Mouse (Mus musculus) ovary, adult 18-20 months (tissue): ENCODE results near the gene Mterf2.
A peak's percentile ranks its signal among the peaks of the same experiment; 100 is the strongest.

Experiments
- DNase-seq: peaks from one replicate; pipeline ENCODE4 v3.0.0; 2022; ENCODE audit warnings: low spot score, mixed read lengths

Mterf2 gene

DNA sequence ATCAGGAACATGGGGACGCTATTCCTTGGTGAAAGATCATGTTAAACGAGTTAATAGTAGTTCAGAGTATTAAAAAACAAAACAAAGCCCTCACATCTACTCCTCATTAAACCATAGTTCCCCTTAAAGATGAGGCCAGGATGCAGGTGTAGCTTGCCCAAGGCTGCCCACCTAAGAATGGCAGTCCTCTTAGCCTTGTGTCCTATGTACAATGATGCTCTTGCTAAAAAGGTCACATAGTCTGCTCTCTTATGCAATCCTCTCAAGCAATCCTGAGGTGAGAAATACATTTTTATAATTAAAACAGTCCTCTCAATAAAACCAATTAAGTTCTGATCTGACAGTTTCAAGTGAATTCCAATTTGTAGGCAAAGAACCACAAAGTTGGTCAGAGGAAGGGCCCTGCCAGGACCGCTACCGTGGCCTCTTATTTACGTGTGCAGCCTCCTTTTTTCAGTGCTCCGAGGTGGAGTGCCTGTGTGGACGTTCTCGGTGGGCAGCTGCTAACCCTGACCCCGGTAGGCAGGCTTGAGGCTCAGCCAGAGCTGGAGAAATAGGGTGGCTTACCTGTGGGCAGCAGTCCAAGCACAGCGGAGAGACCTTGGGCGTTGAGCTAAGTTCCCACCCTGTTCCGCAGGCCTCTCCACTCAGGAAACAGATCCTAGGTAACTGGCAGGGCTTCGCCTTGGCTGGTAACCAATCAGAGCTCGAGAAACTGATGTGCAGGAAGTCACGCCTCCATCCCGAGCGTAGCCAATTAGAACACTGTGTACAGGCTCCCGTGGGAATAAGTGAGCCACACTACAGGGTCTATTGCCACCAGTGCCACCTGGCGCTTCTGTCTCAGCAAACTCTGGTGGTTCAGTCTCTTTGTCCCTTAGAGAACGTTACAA lies at the start of gene Mterf2:
TSS of gene Mterf2 (minus strand) at position 633 of the 893 bp plus-strand sequence.
- DNase-seq = peak; percentile 92

DNA sequence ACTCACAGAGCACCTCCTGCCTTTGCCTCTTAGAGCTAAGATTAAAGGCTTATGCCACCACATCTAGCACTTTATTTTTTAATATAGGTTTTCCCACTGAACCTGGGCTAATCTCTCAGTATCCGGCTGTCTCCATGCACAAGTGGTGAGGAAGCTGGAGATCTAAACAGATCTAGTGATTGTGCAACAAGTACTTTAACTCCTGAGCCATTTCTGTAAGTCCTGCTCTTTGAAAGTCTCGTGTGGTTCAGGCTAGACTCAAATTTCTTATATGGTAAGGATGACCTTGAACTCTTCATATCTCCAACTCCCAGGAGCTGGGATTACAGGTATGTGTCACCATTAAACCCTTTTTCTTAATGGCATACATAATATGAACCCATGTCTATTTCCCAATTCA lies 48.8 kb upstream of the Mterf2 start:
- no peak for DNase-seq

DNA sequence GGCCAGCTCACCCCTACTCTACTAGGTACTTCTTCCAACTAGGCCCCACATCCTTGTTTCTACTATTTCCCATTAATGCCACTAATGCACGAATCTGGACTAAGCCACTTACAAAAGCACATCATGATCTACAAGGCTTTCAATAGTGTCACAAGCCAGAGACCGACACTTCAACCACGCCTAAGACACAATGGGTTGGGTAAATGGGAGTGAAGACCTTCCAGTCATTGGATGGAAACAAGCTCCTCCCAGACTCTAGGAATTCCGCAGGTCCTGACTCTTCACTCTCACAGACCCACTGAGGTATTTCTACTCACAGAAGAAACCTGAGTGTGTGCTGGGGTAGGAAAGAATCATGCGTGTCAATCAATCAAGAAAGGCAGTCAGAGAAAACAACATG lies 37.5 kb upstream of the Mterf2 start:
- DNase-seq = no peak

DNA sequence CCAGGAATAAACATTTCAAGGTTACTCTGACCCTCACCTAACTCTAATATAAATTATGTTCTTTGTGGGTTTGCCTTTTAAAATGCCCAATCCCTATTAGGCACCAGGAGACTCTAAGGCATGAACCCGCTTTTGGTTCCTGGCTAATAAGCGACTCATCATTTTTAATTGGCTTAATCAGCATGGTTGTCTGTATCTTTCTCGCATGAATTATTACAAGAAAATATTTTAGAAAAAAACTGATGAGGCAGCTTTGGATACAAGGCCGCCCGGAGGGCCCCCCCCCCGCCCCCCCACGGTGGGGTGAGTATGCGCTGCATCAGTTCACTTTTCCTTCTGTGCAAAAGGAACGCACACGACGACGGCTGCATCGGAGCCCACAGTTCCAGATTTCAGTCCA lies 37.0 kb upstream of the Mterf2 start:
- no peak for DNase-seq

DNA sequence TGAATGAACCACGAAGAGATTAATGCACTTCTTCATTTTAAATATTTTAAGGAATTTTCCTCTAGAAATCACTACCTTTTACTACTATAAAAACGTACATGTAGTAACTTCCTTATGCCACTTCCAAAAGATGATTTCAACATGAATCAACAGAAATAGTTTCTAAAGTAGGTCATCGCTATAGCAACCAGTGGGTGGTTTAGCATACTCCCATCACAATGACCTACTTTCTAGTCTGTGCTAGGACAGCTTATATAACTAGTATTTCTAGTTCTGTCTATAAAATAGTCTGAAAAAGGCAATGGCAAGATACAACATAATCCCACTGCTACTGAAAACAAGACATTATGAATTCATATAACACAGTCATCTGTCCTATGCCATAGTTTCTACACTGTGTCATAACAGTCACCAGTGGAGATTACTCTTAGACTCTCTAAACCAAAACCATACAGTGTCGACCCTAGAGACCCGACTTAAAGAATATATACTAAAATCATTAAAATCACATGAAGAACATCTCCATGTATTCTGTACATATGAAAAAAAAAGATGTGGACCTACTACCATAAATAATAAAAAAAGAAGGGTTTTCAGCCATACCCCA lies 34.0 kb upstream of the Mterf2 start:
- no peak for DNase-seq

DNA sequence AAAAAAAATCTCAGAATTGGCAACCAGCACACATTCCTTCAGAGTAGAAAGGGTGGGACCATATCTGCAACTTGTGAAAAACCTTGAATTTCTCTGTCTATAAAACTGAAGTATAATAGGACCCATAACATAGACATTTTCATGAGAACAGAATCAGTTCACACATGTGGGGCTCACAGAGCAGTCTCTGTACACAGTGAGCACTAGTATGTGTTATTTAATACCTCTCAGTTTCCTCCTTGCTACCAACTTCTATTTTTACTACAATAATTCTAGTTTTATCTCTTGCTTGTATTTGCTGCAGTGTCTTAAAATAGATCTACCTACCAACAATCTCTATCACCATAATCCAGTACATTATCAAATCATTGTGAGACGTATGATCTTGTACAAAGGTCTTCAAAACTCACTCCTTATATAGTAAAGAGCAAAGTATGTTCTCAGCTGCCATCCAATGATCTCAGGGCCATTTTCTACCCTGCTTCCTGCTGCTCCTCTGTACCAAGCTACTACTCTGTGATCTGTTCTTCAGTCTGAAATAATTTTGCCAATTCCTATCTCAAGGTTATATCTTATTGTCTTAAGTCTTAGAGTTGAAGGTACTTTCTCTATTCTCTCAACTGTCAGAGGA lies 32.3 kb upstream of the Mterf2 start:
- no peak for DNase-seq

DNA sequence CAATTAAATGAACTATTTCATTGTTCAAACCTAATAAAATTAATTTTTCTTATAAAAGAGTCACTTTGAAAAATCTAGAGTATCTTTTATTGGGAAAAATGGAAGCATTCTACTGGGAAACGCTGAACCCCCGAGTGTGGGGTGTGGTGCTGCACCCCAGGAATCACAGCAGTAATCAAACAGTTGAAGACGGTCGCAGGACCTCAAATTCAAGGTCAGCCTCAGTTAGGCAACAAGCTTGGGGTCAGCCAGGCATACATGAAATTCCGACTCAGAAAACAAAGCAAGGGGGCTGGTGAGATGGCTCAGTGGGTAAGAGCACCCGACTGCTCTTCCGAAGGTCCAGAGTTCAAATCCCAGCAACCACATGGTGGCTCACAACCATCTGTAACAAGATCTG lies 29.6 kb upstream of the Mterf2 start:
- DNase-seq = no peak

DNA sequence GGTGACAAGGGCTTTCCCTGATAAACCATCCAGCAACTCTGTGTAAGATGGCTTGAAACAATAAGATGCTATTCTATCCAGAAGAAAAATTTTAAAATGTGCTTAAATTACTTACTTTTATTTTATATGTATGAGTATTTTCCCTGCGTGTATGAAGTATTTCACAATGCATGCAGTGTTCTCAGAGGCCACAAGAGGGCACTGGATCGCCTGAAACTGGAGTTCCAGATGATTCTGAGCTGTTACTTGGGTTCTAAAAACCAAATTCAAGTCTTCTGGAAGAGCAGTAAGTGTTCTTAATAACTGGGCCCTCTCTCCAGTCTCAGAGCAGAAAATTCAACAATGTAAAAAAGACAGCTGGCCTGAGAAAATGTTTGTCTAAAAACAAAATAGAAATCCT lies 26.4 kb upstream of the Mterf2 start:
- peak; percentile 6 for DNase-seq

DNA sequence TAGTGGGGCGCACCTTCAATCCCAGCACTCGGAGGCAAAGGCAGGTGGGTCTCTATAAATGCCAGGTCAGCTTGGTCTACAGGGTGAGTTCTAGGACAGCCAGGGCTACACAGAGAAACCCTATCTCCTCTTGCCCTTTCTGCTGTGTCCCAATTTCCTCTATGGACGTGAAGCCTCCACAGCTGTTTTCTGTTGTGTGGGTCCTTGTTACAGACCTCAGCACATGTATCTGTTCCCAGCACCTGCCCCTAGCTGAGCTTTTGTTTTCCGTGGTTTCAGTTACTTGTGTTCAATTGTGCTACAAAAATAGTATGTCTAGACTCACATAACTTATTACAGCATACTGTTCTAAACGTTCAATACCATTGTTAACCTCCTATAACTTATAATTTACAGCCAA lies 21.4 kb upstream of the Mterf2 start:
- DNase-seq = no peak

DNA sequence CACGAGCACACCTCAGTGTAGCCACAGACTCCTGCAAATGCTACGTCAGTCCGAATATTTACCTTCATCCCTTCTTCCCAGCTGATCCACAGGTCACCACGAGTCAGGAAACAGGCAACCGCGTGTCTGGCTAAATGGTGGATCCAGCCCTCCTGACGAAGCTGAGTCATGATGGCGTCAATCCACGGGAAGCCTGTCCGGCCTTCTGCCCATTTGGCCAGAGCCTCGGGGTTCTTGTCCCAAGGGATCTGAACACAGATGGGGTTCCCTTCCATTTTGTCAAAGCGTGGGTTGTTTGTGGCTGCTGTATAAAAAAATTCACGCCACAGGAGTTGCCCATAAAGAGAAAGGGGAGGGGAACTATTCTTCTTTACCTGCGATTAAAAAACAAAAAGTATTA lies 18.5 kb upstream of the Mterf2 start:
- DNase-seq = no peak

DNA sequence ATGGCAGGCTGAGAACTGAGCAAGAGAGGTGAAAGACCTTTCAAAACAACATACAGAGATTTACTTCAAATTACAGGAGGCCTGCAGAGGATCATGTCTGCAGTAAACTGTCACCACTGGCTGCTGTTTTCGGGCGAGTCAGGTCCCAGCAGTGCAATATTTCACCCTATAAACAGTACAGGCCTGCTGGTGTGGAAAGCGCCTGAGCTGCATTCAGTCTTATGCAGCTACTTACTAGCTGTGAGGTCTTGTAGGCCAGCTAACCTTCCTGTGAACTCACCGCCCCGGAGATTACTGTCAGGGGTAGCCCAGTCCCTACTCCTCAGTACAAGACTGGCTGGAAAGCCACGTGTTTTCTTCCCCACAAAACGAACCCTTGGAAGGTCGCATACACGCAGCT lies 13.6 kb upstream of the Mterf2 start:
- DNase-seq = no peak

DNA sequence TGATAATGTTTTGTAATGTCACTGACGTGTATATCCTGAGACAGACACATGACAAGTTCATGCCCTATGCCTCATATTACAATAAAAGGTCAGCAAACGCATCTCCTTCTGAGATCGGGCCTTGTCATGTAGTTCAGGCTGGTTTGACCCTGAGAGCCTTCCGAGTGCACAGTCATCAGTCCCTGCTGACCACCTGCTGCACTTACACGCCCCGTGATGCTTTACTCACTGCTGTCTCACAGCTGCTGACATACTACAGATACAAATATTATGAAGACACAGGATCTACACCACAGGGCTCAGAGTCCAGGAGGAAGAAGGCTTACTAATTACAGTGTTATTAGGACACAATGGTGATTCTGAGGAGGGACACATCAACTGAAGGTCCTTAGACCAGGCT lies 8.7 kb upstream of the Mterf2 start:
- DNase-seq = no peak

DNA sequence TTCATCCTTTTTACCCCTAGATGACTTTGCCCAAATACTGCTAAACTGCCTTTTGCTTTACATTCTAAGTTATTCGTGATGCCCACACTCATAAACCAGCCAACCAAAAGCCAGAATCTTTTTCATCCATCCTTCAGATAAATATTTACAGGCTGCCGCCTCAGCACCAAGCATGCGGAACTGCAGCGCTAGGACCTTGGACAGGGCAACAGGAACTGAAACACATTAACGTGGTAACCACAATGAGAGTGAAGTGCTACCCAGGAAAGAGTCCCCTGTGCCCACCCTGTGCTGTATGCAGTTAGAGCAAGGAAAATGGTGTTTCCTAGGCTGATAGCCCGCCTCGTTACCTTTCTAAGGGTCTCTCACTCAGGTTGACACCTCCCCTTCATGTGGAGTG lies 626 bp upstream of the Mterf2 start:
- DNase-seq = no peak

DNA sequence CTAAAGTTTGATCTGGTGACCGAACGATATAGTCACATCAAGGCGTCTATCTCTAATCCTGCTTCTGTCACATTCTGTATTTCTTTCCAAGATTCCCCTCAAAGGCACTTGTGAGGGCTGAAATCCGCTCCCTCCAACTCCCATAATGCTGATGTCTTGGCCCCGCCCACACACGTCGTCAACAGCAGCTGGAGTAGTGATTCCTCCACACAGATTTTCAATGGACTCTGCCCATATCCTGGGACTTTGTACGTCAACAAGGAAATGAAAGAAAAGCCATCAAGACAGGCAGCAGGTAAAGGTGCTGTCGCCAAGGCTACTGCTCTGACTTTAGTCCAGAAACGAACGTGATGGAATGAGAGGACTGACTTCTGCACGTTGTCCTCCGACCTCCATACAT lies 2.6 kb downstream of the Mterf2 start:
- DNase-seq = no peak

DNA sequence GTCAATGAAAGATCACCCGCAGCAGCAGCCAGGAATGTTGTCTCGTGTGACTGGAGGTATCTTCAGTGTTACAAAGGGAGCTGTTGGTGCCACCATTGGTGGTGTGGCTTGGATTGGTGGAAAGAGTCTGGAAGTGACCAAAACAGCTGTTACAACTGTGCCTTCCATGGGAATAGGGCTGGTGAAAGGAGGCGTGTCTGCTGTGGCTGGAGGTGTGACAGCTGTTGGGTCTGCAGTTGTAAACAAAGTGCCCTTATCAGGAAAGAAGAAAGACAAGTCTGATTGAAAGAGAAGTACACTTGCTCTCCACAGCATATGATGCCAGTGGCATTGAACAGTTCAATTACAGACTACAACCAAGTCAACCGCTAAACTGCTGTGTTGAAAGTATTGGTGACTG lies 13.4 kb downstream of the Mterf2 start:
- DNase-seq = no peak

DNA sequence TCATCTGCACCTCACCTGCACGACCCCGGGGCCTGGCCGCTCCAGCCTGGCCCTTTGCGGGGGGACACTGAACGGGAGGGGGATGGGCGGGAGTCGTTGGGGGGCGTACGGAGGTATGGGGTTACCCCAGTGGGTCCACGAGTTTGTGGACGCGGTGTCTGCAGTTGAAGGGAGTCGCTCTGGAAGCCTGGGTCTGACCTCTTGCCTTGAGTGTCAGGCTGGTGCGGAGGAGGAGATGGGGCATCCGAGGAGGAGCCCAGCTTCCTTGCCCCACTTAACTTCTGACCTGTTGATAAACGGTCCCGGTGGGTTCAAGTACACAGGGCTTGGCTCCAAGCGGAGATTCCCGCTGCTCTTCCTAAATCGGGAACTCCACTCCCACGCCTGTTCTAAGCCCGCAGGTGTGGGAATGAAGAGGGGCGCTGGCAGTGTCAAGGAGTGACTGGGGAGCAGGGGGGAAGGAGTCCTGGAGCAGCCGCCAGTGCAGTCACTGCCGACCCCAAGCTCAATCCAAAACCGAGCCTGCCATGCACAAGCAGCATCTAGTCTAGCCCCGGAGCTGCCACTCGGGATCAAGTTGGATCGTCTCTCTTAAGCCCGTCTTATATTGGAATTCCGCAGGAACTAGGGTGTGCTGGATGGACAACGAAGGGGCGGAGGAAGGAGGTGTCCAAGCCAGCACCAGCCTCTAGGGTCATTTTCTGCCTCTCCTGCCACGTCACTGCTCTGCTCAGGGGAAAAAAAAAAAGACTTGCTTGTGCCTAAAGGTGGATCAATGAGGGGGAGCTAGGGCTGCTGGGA lies 24.5 kb downstream of the Mterf2 start:
- peak; percentile 6 for DNase-seq

DNA sequence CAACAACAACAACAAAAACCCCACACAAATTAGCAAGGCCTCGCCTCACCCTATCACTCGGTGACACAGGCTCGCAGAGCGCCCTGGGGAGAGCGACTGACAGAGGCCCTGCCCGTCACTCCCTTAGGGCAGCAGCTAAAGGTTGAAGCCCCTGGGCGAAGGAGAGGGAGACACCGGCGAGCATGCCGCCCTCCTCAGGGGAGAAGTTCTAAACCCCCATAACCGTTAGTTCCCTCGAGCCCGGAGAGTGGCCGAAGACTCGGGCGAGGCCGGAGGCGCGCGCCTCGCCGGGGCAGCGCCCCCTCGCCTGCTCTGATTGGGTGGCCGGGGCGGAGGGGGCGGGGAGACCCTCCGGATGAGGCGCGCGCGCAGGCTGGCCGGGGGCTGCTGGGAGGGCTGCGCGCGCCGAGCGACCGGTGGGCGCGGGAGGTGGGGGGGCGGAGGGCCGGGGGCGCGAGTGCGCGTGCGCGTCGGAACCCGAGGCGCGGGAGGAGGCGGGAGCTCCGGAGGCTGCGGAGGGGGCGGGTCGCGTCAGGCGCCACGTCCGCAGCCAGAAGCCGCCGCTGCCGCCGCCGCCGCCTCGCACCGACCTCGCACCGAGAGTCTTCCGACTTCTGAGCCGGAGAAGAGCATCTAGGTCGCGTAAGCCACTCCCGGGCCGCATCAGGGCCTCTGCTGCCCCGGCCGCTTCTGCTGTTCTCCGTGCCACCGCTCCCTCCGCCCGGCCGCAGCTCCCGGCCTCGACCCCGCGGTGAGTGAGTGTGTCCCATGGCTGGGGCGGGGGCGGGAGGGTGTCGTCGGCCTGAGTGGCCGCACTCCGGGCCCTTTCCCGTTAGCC lies 25.4 kb downstream of the Mterf2 start, which contains the start of the genes Fhl4 and Tmem263:
TSS of gene Fhl4 (minus strand) at position 249 of the 838 bp plus-strand sequence.
TSS of gene Tmem263 (plus strand) at position 381 of the 838 bp plus-strand sequence.
- peak; percentile 77 for DNase-seq

DNA sequence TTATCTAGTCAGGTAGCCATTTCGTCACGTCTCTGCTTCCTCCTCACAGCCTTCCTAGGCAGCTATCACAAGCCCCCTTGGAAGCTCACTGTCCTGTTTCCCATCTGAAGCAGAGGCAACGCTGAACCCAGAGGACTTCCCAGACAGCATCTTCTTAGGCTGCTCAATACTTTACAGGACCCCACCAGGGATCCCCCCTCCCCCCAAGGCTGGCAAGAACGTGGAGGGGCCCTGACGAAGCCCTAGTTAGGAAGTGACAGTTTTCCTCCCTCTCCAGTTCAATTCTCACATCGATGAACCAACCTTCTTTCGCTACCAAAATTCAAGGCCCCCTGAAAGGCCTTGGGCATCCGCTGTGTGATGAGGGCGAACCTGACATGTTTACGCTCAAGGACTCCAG lies 26.0 kb downstream of the Mterf2 start:
- DNase-seq = no peak

DNA sequence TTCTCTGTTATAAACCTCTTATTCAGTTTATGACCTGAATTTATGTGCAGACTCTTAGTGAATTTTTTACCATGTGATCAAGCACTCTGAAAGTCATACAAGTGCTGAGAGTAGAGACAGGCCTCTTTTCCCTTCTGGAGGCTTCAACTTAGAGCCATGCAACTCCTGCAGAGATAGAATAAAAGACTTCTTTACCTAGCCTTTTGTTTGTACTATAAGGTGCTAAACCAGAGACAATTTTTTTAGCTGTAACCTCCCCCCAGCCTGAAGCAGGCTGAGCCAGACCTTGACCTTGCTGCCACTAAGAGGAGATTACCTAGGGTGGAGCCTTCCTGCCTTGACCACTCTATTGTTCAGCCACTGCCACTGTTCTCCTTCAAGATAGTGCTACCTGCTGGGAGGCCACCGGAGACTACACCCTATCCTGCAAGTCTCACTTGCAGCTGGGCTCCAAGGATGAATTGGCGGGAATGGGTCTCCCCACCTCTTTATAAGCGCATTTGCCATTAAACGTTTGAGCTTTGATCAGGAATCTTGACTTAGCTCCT lies 56.1 kb downstream of the Mterf2 start:
- DNase-seq = no peak
